Mouse (Mus musculus): Measurements from ENCODE around the gene Med24.
"Not testable (repeated sequence)": the region's sequence is repeated elsewhere in the genome, so short reads cannot be mapped to it uniquely, and the experiment has no call there.

Gene Med24

GRCm38 (mm10) chr11:98745932-98746853 is 17.0 kb upstream of the Med24 start:
- no peak for DNase-seq (ENCODE audit: low spot score)

- DNase-seq (ENCODE audit: low spot score) = no peak
These were observed 15.3 kb upstream of the Med24 start for GRCm38 (mm10) chr11:98744456-98745019.

DNA sequence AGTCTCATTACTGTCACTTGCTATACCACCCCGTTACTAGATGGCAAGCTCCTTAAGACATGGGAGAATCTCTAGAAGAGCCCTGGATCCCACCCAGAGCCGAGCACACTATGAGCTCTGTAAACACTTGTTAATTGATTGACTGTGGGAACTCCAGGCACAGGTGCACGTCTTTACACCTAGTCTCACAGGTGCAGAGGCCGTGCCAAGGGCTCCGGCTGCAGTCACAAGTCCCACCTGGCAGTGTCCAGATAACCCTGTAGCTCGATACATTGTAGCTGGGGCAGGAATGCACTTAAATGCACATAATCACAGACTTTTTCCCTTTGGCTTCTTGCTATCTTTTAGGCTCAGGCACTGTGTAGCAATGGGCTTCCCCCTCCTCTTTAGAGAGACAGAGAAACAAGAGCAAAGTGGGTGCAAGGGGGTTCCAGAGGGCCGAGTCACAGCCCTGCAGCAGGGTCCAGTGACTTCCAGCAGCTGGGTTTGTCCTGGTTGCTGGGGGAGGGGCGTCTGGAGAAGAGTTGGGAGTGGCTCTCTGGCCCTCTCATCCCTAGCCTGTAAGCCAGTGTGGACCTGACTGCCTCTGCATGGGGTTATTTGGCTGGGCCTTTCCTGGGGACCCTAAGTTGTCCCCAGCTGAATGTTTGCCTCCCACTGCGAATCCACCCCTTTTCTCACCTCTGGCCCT is 14.6 kb upstream of the Med24 start:
- DNase-seq (ENCODE audit: low spot score) = peak; percentile 84

GRCm38 (mm10) chr11:98742397-98743291 is 13.4 kb upstream of the Med24 start:
- peak; percentile 89 for DNase-seq (ENCODE audit: low spot score)

- DNase-seq (ENCODE audit: low spot score) = peak; percentile 92
These were observed 12.6 kb upstream of the Med24 start for GRCm38 (mm10) chr11:98741622-98742396.

DNA sequence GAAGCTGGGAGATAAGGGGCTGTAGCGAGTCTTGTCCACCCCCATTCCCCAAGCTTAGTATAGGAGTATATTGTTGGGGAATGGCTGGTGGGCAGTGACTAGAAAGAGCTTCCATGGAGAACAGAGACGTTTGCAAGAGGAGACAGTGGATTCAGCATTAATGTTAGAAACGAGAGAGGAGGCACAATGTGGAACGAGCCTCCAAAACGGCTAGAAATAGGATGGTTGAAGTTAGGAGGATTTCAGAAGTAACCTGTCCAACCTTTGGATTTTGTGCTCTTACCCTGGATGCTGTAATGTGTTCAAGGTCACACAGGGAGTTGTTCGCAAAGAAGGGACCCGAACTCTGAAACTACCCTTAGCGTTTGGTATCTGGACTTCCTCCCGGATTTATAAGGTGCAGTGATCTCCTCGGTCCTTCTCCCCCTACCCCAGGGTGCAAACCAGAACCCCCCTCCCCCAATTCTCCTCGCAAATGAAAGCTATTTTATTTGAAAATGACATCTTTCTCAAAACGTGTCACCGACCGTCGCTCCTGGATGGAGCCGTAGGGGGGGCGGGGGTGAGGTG is 11.9 kb upstream of the Med24 start:
- DNase-seq (ENCODE audit: low spot score) = no peak

GRCm38 (mm10) chr11:98740393-98741050 is 11.3 kb upstream of the Med24 start, which contains the start of gene Thra:
Thra (plus strand) TSS chr11:98740638.
- peak; percentile 80 for DNase-seq (ENCODE audit: low spot score)

- no peak for DNase-seq (ENCODE audit: low spot score)
These were observed 10.8 kb upstream of the Med24 start for GRCm38 (mm10) chr11:98740026-98740392.

DNA sequence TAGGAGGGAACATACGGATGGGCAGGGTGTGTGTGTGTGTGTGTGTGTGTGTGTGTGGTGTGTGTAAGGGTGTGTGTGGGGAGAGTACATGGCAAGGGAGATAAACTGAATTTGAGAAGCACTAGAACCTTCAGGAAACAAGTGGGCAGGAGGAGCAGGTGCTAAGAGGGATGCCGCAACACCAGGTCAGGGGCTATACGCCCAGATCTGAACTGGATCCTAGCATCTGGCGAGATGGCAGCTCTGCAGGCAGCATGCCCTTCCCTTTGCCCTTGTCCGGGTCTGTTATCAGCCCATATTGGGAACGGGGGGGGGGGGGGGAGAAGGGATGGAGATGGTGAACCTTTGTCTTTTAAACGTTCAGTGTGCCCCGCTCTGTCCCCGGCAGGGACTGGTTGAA is 9.7 kb upstream of the Med24 start:
- DNase-seq (ENCODE audit: low spot score) = no peak

GRCm38 (mm10) chr11:98738428-98738911 is 9.2 kb upstream of the Med24 start:
- peak; percentile 62 for DNase-seq (ENCODE audit: low spot score)

DNA sequence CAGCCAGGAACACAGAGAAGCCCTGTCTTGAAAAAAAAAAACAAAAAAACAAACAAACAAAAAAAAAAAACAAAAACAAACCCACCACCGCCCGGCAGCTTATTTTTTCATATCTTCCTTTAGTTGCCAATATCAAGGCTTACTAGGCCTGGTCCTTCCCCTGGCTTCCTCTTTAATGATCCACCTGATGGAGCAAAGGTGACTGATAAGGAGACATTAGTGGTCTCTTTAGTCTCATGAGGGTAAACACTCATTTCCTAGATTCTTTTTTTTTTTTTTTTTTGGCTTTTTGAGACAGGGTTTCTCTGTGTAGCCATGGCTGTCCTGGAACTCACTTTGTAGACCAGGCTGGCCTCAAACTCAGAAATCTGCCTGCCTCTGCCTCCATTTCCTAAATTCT is 8.0 kb upstream of the Med24 start:
- not testable (repeated sequence) for DNase-seq (ENCODE audit: low spot score)

GRCm38 (mm10) chr11:98736176-98736575 is 6.9 kb upstream of the Med24 start:
- DNase-seq (ENCODE audit: low spot score) = no peak

DNA sequence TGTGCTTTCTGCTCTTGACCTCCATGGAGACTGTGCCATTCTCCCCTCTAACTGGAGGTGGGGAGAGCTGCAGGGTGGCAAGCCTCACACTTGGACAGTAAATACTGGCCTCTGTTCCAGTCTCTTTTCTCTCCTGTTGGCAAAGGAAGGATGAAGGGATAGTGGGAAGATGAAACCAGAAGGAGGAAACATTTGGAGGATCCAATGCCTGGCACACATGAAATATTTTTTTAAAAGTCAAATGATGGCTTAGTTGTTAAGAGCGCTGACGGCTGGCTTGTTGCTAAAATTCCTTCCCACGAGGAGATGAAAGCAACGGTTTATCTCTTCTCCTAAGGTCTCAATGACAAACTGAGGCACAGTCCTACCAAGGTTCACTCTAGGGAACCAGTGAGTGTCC is 5.9 kb upstream of the Med24 start:
- DNase-seq (ENCODE audit: low spot score) = no peak

DNA sequence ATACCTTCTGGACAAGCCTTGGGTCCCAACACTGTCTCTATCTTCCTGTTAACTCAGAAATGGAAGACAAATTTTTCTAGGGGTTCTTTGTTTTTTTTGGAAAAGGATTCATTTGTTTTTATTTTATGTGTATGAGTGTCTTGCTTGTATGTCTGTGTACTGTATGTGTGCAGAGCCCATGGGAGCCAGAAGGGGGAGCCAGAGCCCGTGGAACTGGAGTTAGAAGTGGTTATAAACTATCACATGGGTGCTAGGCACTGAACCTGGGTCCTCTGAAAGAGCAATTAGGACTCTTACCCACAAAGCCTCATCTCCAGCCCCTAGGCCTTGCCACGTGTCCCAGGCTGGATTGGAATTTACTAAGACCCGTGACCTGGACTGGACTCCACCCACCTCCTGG is 4.8 kb upstream of the Med24 start:
- DNase-seq (ENCODE audit: low spot score) = no peak

DNA sequence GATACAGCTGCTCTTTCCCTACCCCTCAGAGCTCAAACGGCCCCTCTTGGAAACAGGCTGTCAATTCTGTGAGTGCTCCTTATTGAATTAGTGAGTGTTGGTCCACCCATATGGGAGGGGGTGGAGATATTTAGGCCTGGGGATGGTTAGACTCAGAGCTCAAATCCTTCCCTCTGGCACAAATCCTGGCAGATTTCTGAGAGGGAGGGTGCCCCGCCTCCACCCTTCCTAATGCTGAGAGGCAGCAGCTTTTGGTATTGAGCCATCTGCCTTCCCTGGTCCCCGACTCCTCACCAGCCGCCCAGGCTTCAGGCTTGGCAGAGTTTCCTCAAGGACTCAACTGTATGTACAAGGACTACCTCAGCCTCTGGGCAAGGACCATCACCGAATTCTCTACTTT is 1.9 kb upstream of the Med24 start:
- peak; percentile 58 for DNase-seq (ENCODE audit: low spot score)

DNA sequence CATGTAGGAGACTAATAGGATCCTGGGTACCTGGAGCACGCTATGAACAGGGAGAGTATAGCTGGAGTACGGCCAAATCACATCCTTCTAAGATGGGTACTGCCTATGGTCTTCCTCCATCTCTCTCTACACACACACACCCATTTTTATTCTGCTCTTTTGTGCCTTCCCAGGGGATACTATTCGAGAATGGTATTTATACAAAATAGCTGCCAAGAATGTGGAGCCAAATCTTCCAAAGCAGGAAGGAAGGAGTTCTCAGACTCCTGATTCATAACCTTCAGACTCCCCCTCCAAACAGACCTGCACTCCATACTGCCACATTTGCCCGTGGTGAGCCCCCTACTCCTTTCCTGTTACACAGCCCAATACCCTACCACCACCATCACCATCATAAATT is 1.5 kb upstream of the Med24 start:
- DNase-seq (ENCODE audit: low spot score) = no peak

DNA sequence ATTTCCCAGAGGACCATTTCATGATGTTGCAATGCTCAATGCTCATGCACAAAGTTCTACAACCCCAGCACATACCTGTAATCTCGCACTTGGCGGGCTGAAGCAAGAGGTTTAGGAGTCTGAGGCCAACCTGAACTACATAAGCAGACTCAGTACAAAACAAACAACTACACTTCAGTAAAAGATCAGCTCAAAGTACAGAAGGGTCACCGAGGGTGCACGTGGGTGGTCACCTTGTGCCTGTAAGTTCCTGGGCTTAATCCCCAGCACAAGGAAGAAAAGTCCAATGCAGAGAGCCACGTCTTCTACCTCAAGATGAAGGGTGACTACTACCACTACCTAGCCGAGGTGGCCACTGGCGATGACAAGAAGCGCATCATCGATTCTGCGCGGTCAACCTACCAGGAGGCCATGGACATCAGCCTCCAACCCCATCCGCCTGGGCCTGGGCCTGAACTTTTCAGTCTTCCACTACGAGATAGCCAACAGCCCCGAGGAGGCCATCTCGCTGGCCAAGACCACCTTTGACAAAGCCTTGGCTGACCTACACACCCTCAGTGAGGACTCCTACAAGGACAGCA is 3.2 kb downstream of the Med24 start:
- DNase-seq (ENCODE audit: low spot score) = no peak

DNA sequence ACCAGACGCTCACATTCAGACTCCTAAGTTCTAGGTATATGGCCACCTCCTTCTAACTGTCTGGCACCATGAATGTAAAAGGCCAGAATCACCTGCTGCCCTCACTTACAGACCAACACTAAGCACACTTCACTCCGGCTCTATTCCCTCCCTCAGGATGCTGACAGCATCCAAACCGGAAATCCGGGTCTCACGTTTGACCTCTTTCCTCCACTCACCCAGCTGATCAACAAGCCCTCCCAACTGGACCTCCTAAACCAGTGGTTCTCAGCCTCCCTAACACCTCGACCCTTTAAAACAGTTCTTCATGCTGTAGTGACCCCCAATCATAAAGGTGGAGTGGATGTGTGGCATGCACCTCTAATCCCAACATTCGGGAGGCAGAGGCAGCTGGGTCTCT is 6.1 kb downstream of the Med24 start:
- no peak for DNase-seq (ENCODE audit: low spot score)

DNA sequence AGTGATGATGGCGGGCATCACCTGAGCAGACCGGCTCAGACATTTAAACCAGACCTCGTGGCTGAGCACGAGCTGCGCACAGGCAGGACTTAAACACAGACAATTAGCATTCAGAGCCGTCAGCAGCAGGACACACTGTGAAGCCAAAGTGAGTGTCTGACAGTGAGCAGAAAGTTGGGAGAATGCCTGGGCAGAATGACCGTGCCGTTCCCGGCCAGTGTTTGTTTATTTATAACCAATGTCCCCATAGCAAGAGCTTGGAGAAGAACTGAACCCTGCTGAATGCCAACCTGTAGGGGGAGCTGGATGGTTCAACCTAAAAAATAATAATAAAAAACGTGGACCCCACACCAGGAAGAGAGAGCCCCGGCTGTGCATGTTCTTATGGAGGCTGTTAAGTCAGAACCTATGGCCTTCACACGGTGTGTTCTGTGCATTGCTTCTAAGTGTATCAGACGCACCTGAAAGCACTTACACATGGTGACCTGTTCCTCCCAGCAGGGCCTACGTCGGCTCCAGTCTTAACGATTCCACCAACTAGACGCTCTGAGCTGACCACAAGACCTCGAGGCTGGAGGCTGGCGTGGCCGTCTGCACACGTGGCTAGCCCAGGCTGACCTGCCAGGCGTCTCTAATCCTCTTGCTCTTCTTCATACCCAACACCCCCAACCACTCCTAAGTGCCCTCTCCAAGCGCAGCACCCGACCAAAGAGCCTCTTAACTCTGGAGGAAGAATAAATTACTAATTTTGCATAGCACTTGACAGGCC is 7.6 kb downstream of the Med24 start:
- DNase-seq (ENCODE audit: low spot score) = peak; percentile 70

Data from testis, postnatal 10 days (tissue).